Mouse (Mus musculus): ENCODE results near the gene Gtsf1.

Gtsf1 gene

GRCm38 (mm10) chr15:103378665-103379356 lies 51.5 kb downstream of the Gtsf1 start:
- in situ Hi-C loops (cut with MboI; ENCODE audit: low sequenced_read_pairs) = no loop called here

- in situ Hi-C loops (cut with MboI; ENCODE audit: low sequenced_read_pairs) = no loop called here
These were observed 52.3 kb downstream of the Gtsf1 start for GRCm38 (mm10) chr15:103377752-103378664.

GRCm38 (mm10) chr15:103376837-103377269 lies 53.4 kb downstream of the Gtsf1 start:
- in situ Hi-C loops (cut with MboI; ENCODE audit: low sequenced_read_pairs) = no loop called here

- in situ Hi-C loops (cut with MboI; ENCODE audit: low sequenced_read_pairs) = no loop called here
These were observed 55.0 kb downstream of the Gtsf1 start for GRCm38 (mm10) chr15:103375112-103375800.

- in situ Hi-C loops (cut with MboI; ENCODE audit: low sequenced_read_pairs) = no loop called here
These were observed 57.8 kb downstream of the Gtsf1 start for GRCm38 (mm10) chr15:103372461-103372860.

GRCm38 (mm10) chr15:103371741-103372140 lies 58.5 kb downstream of the Gtsf1 start:
- in situ Hi-C loops (cut with MboI; ENCODE audit: low sequenced_read_pairs) = no loop called here

GRCm38 (mm10) chr15:103371208-103371607 lies 59.1 kb downstream of the Gtsf1 start:
- in situ Hi-C loops (cut with MboI; ENCODE audit: low sequenced_read_pairs) = no loop called here

- in situ Hi-C loops (cut with MboI; ENCODE audit: low sequenced_read_pairs) = no loop called here
These were observed 59.8 kb downstream of the Gtsf1 start for GRCm38 (mm10) chr15:103370462-103370861.

GRCm38 (mm10) chr15:103369123-103369522 lies 61.1 kb downstream of the Gtsf1 start:
- in situ Hi-C loops (cut with MboI; ENCODE audit: low sequenced_read_pairs) = no loop called here

- in situ Hi-C loops (cut with MboI; ENCODE audit: low sequenced_read_pairs) = no loop called here
These were observed 61.9 kb downstream of the Gtsf1 start for GRCm38 (mm10) chr15:103368179-103368940.

GRCm38 (mm10) chr15:103366376-103367149 lies 63.7 kb downstream of the Gtsf1 start, which contains the start of gene Itga5:
TSS of gene Itga5 (minus strand) at chr15:103366763.
- in situ Hi-C loops (cut with MboI; ENCODE audit: low sequenced_read_pairs) = no loop called here

- in situ Hi-C loops (cut with MboI; ENCODE audit: low sequenced_read_pairs) = no loop called here
These were observed 64.5 kb downstream of the Gtsf1 start for GRCm38 (mm10) chr15:103365471-103366375.

- in situ Hi-C loops (cut with MboI; ENCODE audit: low sequenced_read_pairs) = no loop called here
These were observed 65.5 kb downstream of the Gtsf1 start for GRCm38 (mm10) chr15:103364761-103365160.

GRCm38 (mm10) chr15:103363809-103364208 lies 66.5 kb downstream of the Gtsf1 start:
- in situ Hi-C loops (cut with MboI; ENCODE audit: low sequenced_read_pairs) = no loop called here

GRCm38 (mm10) chr15:103362950-103363349 lies 67.3 kb downstream of the Gtsf1 start:
- in situ Hi-C loops (cut with MboI; ENCODE audit: low sequenced_read_pairs) = no loop called here

GRCm38 (mm10) chr15:103362333-103362732 lies 67.9 kb downstream of the Gtsf1 start:
- in situ Hi-C loops (cut with MboI; ENCODE audit: low sequenced_read_pairs) = no loop called here

- in situ Hi-C loops (cut with MboI; ENCODE audit: low sequenced_read_pairs) = no loop called here
These were observed 69.0 kb downstream of the Gtsf1 start for GRCm38 (mm10) chr15:103361269-103361668.

- in situ Hi-C loops (cut with MboI; ENCODE audit: low sequenced_read_pairs) = no loop called here
These were observed 70.2 kb downstream of the Gtsf1 start for GRCm38 (mm10) chr15:103359869-103360602.
